Mouse (Mus musculus) MN1 (cell line): ENCODE data around the gene Ccm2l.

Experiments
- DNase-seq: peaks from one replicate; pipeline ENCODE4 v3.0.0-alpha.2; 2016; ENCODE audit warnings: low spot score

The Ccm2l gene

DNA sequence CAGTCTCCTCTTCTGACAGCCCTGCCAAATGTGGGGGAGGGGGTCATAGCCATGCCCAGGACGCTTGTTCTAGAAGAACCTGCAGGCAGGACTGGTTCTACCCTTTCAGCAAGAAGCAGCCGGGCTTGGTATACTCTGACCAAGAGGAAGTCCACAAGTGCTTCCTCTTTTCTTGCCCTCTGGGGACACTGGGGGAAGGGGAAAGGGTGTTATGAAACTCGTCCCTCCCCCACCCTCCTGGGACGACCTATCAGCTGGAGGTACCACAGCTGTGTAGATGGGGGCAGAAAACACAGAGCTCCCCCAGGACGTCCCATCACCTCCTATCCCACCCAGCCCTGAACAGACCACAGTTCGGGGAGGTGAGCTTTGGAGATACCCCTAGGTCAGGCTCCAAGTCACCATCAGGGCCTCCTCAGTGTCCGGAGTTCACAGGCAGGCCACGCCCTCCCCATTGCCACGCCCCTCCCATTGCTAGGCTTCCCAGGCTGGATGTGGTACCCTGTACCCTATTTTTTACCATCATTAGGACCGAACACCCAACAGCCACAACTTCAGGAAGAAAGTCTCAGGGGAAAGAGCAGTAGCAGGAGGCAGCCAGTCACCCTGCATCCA lies 24.9 kb downstream of the Ccm2l start:
- no peak for DNase-seq

DNA sequence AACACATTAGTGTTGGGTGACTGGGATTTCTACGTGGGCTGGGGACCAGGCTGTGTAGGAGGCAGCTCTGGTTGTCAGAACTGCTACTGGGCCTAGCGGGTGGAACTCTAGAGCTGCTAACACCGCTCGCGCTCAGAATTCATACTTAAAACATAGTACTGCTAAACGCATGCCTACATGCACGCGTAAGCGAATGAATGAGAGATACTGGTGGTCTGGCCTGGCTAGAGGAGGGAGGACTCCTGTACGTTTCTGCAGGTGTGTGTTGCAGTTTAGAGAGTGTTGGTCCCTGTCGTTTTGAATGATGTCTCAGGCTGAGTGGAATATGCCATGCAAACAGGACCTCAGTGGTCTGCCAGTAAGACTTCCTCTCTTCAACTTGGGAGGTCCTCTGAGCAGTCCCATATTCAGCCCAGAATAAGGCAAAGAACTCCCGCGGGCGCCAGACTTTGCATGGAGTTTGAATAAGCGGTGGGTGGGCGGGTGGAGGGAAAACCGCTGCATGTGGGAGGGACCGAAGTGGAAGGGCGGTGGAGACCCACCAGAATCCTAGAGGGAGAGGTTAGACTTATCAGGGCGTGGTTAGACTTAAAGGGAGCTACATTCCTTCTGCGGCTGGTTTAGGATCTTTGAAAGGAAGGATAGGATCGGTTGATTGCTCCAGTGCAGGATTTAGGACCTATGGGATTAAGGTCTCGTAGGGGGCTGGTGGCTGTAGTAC lies 41.5 kb downstream of the Ccm2l start:
- no peak for DNase-seq

DNA sequence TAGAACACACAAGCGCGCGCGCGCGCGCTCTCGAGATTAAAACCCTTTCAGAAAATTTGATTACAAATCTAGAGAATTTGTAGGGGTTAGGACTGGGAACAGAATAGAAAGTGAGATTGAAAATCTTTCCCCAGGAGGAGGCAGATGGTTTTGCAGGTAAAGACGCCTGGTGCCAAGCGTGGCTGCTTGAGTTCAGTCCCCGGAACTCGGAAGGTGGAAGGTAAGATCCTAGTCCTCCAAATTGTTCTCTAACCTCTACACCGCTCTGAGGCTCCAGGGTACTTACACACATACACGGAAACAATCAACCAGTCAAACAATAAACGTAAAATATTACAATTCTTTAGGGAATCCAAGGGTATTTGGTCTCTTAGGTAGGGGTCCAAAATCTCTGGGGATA lies 42.0 kb downstream of the Ccm2l start:
- DNase-seq, result no peak

DNA sequence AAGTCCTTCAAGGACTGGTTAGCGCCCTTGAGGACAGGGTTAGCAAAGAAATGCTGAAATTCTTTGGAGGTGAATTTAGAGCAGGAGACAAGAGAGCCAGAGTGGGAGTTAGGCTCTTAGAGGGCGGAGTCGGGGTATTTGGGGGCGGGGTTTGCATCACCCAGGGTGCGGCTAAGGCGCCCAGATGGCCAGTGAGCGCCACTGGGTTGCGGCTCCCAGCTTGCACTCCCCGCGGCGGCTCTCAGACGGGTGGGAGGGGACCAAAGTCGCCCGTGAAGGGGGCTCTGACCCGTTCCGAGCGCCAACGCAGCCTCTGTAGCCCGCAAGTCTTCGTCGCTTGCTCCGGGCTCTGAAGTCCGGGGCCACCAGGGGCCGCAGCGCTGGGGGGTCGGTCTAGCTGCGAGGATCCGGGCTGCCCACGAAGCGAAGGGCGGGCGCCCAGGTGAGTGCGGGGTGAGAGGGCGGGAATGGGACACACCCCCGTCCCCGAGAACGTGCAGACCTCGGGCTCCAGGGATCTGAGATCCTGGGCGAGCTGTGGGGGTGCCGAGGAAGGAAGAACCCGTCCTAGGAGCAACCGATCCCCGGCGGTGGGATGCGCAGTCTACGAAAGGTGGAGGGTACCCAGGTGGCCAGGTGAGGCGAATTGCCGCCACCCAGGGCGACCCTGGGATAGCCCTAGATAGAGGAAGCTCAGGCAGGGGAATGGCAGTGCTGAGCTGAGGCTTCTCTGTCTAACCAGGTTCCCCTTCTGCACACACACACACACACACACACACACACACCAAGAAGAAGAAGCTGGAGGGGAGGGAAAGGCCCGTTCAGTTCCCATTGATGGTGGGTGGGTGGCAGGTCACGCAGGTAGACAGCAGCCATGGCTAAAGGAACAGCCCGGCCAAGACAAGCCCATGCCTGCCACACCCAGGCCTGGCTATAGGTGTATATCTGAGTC lies 42.8 kb downstream of the Ccm2l start, which contains the start of gene Hck:
Gene Hck (plus strand): TSS at position 156 of the 952 bp plus-strand sequence.
- peak; percentile 66 for DNase-seq

DNA sequence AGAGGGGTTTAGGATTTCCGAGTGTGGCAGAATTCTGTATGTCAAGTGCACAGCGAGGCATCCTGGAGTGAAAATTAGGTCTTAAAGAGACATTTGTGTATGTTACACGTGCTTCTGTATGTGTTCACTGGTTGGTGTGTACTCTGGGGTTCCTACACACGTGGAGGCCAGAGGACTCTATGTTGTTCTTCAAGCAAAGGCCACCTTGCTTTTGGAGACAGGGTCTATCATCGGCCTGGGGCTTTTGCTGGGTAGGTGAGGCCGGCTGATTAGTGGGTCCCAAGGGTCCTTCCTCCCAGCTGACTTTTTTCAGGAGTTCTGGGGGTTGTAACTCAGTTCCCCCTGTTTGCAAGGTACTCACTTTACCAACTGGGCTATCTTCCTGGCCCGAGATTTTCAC lies 43.8 kb downstream of the Ccm2l start:
- no peak for DNase-seq

DNA sequence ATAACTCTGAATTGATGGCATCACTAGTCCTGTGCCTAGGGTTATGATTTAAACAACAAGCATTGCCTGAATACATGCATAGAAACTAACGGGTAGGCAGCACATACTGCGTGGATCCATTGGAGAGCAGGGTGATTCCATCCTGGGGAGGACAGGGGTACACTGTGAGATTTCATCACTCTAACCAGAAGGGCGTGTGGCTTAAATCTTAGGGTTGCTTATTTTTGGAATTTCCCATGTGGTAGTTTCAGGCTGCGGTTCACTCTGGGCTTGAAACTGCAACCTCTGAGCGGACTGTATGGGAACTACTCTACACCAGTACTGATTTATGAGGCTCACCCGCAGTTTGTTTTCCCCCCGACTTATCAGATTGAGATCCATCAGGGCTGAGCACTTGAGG lies 45.5 kb downstream of the Ccm2l start:
- no peak for DNase-seq

DNA sequence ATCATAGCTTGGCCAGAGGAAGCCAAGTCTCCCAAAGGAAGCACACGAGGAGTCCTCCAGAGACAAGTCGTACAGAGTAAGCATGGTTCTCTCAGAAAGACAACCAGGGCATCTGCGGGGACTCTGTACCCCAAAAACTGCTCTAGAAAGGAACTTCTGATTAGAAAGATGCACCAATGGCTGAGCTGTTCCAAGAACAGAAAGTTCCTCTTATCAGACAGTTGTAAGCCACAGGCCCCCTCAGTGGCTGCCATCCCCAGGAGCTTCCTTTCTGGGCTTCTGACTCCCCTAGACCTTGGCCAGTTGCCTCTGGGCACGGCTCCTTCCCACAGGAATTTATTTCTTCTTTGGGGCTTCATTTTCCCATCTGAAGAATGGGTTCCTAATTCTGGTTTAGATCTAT lies 49.9 kb downstream of the Ccm2l start:
- no peak for DNase-seq

DNA sequence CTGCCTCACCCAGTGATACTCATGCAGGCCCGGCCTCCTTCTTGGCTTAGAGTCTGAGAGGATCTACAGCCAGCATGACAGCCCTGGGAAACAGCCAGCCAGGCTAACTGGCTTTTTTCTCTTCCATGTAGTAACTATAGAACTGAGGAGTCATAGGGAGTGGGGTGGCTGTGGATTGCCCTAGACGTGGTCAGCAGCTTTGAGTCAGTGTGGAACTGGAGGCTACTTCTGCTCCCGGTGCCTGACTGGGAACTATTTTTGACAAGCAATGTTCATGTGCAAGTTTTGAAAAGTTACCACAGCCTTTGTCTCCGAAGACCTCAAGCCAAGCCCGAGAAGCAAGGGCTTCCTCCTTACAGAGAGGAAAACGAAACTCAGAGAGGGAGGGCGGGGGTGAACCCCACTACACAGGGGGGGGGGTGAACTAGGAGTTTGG lies 51.3 kb downstream of the Ccm2l start:
- DNase-seq, result no peak

DNA sequence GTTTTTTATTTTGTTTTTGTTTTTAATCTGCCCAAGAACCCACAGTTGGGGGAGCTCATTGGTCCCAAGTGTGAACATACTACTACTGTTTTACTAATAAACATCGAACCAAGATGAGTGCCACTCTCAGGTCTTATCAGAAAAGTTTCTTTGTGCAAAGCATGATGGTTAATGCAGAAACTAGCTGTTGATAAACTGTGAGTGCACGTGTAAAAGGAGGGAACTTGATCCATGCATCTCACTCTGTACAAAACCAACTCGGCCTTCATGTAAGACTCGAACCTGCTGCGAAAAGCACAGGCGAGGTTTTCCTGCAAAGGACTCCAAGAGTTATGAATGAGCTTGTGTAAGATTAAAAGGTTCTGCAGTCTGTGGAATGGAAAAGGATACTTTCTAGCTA lies 53.7 kb downstream of the Ccm2l start:
- DNase-seq, result no peak

DNA sequence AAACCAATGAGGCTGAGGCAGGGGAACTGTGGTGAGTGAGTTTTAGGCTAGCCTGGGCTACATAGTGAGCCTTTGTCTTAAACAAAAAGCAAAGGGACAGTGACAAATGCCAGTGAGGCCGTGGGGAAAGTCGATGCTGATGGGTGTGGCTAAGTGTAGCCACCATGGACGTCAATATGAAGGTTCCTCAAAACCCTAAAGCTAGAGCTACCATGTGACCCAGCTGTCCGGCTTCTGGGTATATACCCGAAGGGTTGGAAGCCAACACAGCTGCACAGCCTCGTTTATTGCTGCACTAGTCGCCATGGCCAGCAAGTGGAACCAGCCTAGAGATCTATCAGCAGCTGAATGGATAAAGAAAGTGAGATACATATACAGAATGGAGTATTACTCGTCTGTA lies 54.4 kb downstream of the Ccm2l start:
- DNase-seq, result no peak

DNA sequence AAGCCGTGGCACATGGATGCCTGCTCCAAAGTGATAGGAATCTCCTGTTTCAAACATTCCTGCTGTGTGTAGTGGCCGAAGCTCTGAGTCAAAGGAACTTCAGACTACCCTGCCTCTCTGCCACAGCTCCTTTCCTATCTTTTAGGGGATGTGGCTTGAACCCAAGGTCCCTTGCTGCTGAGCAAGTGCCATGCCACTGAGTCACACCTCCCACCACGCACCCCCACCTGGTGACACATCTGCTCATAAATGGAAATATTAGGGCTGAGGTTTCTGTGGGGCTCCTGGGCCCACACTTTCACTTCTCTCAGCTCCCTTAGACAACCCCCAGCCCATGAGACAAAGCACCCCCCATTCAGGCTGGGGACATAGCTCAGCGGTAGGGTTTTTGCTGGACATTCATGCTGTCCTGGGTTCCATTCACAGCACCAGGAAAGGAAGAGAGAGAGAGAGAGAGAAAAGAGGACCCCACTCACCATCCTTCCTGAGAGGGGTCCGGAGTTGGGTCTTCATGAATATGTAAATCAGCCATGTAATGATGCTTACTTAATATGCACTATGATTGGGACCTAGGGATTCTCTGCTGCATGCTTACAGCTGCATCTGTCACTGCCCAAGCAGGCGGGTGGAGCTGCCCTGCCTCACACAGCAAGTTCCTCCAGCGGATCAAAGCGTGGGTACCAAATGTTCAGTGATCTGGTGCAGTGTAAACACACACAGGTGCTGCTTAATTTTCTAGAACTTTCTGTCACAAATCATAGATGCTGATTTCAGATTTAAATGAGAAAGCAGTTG lies 56.3 kb downstream of the Ccm2l start:
- no peak for DNase-seq

DNA sequence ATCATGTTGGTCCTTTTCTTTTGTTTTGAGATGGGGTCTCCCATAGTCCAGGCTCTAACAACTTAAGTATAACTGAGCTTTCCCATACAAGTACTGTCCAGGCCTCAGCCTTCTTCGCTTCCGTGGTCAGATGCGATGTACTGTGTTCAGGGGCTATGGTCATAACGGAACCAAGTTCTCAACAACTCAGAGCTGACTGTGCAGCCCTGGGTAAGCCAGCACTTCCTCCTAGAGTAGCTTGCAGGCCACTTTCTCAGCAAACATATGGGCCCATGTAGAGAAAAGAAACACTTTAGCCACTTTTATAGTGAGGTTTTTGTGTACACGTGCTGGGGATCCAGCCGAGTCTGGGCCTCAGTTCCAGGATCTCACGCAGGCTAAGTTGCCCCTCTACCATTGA lies 56.9 kb downstream of the Ccm2l start:
- no peak for DNase-seq

DNA sequence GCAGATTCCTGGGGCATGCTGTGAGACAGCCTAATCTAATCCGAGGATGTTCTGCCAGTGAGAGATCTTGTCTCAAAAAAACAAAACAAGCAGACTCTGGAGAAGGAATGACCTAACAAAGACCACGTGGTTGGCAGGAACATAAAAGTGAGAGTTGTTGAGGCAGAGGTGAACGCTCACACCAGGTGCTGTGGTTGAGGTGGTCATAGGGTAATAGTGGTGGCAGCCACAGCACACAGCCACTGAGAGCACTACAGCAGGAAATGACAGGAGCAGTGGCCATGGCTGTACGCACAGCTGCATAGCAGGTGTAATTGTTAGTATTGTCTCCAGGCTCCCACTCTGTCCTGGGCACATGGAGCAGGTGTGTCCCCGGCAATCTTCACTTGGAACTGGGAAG lies 60.1 kb downstream of the Ccm2l start:
- DNase-seq, result peak; percentile 16

DNA sequence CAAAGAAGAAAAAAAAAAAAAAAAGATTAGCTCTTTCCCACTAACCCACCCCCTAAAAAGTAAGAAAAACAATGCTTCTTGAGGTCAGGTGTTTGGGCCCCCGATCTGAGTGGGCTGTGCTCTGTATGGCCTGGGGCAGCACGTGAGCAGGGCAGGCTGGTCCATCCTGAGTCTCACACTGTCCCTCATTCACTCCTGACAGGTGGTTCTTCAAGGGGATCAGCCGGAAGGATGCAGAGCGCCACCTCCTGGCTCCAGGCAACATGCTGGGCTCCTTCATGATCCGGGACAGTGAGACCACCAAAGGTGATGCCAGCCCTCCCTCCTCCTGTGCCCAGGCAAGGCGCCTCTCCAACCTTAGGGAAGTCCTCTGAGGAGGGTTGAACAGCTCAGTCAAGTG lies 65.3 kb downstream of the Ccm2l start:
- no peak for DNase-seq
